Mouse (Mus musculus): ENCODE data around the gene Rilp. TPM values are rescaled to one million over a fixed set of nuclear protein-coding genes. Genes with fewer than 3 reads are reported as not detected.

The Rilp gene
- 1 to 10 TPM; 1.8 to 1.9 TPM for total RNA-seq (2021)

DNA sequence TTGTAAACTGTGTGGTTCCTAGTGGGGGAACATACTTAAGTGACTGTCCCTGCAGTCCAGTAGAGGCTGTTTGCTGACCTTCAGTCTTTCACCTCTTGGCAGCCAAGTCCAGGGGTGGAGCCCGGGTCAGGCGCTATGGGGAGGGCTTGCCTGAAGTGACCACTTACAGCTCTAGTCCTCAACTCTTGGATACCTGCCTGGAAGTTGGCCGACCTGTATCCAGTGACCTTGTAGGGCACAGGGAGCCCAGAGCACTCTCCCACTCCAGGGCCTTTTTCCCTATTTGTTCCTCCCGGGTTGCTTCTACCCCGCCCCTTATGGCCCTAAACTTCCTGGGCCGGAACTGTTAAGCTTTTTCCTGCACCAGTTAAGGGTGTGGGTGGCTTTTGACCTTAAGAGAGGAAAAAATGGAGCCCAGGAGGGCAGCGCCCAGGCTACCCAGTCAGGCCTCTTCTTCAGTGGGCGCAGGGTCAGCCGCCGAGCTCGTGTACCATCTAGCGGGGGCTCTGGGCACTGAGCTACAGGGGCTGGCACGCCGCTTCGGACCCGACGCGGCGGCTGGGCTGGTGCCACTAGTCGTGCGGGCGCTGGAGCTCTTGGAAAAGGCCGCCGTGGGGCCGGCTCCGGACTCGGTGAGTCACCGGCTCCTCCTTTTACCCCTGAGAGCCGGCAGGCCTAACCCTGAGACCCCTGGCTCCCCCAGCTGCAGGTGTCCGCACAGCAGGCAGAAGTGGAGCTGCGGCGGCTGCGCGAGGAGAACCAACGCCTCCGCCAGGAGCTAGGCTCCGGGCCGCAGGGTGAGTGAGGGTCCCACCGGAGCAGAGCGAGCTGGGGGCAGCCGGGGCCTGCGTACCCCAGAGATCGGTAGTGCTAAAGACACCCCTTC lies at the start of gene Rilp:
TSS of gene Rilp (plus strand) at position 354 of the 886 bp plus-strand sequence.
- DNase-seq: peak; percentile 85
- intact Hi-C loops (cut with DNase I): no loop called here

DNA sequence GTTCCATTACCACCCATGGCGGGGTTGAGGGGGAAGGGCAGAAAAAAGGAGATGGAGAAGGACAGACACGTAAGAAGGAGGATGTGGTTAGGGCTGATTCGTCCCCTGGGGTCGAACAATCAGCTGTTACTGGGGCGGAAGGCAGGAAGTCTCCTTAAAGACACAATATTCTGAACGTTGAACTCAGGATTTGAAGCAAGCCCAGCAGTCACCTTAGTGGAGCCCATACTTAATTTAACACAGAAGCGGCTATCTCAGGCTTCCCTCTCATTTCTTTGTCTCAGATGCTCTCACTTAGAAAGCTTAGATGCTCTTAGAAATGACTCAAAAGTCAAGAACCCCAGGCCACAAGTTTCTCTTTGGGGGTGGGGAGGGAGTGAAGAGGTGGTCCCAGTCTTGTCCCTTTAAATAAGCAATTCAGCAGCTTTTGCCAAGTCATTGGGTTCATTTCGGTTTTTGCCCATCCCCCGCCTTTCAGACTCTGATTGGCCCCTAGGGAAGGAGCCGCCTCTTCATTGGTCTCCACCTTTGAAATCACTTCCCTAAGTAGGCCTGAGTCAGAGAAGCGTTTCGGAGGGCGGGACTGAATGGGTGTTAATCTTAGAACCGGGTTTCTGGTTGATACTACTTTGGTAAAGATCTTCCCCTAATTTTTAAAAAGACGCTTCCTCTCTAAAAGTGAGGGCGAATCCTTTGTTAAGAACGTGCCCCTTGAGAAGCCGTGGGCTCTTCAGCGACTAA lies 49.6 kb upstream of the Rilp start:
- intact Hi-C loops (cut with DNase I): no loop called here

DNA sequence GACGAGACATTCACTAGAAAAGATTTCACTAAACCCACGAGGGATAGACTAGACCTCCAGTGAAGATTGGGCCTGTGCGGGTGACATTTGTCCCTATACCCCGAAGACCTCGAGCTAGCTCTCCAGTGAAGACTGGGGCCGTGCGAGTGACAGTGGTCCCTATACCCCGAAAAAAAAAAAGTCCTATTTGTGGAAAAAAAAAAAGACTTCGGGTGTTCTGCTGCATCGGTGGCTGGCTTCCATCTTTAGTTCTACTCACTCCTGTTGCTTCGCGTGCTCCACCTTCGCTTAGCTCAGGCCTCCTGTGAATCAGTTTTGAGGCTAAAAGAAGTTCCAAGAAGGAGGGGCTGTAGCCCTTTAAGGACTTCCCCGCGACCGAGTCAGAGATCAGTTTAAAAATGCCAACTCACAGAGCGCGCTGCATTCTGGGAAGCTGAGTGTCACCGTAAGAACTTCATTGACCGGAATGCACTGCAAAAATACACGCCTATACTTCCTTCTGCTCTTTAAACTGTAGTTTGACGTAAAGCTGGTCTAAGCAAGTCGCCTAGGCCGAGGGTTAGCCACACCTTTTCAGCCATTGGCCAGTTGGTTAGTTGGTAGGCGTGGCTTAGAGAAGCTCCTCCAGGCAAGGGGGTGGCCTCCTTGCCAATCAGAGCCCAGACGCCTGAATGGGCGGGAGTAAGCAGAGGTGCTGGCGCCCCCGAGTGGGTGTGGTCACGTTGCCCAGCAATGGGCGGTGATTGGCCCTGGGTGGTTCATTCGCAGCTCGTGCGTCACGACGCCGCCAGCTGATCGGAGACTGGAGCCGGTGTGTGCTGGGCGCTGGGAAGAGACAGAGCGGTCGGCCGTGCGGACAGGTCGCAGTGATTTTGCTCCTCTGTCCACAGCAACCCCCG lies 48.8 kb upstream of the Rilp start, which contains the start of gene Tlcd2:
TSS of gene Tlcd2 (plus strand) at position 872 of the 899 bp plus-strand sequence.
- intact Hi-C loops (cut with DNase I): no loop called here

More for the DNA sequence above, 49.6 kb upstream of the Rilp start:
- DNase-seq: peak; percentile 83

DNA sequence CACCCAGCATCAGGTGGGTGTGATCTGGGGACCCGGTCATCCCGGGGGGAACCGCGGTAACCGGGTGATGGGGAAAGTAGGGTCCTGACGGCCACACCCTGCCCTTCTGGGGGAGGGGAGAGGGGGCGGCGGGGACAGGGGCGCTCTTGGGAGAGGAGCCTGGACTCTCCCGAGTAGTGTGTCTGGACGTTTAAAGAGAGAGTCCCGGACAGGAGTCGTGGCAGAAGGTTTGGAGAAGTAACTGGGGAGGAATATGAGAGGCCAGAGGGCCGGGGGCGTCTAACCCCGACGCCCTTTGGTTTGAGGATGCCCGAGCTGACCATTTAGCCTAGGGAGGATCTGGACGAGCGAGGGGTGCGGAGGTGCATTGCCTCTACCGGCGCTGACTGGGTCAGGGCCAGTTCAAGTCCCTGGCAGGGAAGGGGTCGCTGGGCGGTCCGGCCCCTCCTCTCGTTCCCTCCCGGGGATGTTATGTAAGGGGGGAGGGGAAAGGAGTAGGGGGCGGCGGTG lies 48.1 kb upstream of the Rilp start:
- DNase-seq: no peak
- intact Hi-C loops (cut with DNase I): no loop called here

More for the DNA sequence above, 48.8 kb upstream of the Rilp start, which contains the start of gene Tlcd2:
- DNase-seq: peak; percentile 100

DNA sequence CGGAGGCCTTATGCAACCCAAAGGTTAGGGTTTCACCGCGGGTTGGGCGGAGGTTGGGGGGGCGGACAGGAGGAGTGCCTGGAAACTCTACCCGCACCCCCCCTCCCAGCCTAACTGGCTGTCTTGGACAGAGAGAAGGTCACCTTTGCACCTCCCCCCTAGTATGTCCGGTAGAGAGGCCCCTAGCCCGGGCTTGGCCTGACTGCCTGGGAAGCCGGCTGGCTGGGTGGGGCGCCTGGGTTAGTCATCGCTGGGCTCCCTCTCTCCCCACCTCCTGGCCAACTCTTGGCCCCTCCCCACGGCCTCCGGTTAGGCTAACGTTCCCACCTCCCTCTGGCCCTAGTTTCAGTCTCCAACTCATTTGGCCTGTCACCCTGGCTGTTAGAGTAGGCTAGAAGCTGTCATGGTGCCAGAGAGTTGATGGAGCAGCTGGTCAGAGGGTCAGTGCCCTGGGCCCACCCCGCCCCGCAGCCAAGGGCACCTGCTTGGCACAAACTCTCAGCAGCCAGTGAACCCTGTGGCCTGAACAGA lies 47.6 kb upstream of the Rilp start:
- intact Hi-C loops (cut with DNase I): no loop called here
- peak; percentile 34 for DNase-seq

DNA sequence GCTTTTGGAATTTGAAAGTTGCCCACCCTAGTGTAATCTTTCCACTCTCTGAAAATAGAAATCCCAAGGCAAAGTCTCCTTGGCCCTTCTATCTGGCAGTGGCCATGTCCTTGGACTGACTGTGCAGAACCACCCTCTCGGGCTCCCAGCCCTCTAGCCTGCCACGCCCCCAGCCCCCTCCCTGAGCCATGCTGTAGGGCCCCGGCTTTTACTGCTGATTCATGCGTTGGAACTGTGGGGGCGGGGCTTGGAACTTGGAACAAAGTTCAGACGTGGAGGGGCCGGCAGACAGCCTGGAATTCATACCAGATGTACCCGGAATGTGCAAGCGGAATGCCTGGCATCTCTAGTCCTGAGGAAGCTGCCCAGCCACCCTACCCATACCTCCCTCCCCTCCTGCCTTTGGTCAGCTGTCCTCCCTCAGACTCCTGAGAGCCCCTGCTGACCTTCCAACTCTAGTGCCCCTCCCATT lies 47.0 kb upstream of the Rilp start:
- peak; percentile 61 for DNase-seq
- intact Hi-C loops (cut with DNase I): no loop called here

DNA sequence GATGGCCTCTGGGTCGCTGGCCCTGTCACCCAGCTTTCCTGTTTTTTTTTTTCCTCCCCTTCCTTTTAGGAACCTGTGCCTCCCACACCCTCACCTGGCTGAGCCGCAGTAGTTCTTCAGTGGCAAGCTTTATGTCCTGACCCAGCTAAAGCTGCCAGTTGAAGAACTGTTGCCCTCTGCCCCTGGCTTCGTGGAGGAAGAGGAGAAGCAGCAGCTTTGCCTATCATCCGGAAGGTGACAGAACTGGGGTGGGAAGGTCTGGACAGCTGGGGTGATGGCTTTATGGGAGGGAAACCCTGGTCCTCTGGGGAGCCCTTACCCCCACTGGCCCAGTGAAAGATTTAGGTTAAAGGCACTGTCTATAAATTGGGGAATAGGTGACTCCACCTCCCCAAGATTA lies 46.3 kb upstream of the Rilp start:
- no peak for DNase-seq
- intact Hi-C loops (cut with DNase I): no loop called here

DNA sequence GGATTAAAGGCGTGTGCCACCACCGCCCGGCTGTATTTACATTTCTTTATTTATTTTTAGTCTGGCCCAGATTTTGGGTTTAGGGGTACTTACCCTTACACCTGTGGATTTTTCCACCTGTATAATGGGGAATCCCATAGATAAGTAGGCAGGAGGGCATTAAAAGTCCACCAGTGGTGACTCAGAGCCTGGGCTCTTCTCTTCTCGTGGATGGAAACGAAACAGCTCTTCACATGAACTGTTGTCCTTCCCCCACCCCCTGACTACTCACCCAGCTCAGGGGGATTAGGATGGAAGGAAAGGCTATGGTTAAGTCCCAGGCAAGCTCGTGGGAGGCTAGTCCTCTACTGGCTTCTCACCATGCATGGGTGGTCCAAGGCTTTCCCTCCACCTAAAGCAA lies 45.5 kb upstream of the Rilp start:
- DNase-seq: no peak
- intact Hi-C loops (cut with DNase I): no loop called here

DNA sequence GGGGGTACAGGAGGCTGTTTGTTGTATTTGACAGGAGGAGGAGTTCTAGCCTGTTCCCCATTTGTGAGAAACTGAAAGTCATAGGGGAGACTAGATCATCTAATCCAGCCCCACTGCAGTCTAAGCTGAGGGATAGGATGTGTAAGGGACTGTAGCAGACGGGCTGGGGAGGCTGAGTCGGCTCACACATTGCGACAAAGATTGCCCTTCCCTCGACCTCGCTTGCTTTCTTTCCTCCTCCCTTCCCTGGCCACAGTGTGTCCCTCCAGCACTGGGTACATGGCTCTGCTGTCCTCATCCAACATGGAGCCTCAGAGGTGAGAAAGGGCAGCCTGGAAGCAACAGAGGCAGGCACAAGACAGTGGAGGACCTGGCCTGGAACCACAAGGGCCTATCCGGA lies 44.8 kb upstream of the Rilp start:
- intact Hi-C loops (cut with DNase I): no loop called here
- DNase-seq: no peak

DNA sequence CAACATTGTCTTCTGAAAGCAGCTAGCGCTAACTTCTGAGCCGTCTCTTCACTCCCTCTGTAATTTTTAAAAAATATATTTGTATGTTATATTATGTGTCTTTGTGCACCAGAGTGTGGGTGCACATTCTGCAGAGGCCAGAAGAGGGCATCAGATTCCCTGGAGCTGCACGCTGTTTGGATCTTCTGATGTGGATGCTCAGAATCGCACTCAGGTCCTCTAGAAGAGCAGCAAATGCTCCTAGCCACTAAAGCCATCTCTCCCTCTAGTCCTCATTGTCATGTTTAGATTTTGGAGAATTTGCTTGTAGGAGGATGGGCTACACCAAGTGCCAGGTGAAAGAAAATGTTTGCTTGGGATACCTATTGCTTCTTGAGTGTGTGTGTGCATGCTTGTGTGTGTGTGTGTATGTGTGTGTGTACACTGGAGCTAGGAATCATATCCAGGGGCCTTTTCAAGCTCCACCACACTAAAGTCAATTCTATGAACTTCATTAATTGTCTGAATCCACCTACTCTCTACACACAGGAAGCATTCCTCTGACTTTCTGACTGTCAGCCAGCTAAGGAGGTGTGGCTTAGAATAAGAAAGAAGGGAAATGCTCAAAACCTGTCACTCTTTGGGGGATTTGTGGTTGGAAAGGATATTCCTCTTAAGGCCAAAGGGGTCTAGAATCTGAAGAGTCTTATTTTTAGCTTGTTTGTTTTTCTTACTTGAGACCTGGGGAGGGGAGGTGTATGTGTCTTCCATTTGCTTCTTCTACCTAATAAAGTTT lies 43.0 kb upstream of the Rilp start:
- intact Hi-C loops (cut with DNase I): no loop called here
- DNase-seq: no peak

DNA sequence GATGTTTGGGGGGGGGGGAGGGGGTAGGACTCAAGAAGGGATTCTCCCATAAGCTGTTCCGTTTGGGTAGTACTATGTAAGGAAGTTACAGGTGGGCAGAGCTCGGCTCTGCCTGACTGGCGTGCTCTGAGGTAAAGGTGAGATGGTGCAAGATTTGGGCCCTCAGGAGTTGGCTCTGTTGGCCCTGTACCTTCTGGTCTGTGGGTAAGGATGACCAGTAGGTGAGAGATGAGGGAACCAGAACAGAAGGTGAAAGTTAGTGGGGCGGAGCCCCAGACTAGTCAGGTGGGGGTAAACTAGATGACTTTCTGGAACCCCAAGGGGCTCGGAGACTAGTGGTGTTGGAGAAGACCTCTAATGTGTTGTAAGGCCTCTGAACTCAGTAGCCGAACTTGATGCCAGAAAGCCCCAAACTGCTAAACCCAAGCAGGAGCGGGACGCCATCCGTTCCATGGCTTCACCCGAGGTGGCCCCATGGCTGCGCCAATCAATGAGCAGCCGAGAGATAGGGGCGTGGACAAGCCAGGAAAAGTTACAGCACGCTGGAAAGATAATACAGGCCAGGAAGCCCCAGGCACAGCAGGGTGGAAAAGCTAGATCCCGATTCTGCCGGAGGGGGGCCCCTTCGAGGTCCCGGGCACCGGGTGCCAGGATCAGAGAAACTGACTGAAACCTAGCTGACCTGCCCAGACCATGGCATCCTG lies 42.2 kb upstream of the Rilp start:
- intact Hi-C loops (cut with DNase I): no loop called here
- DNase-seq: no peak

DNA sequence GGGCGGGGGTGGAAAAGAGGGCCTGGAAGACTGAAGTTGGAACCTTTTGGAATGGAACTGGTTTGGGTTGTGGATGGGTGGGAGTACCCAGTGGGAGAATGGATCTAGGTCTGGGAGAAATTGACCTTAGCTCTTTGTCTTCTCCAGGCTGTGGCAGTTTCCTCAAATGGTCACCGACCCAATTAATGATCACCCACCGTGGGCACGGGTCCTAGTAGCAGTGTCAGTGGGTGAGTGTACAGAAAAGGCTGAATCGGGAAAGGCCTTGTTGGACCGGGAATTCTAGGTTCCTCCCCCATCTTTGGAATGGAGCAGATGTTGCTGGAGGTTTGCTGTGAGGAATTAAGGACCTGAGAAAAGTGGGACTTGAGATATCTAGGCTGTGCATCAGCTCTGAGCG lies 41.5 kb upstream of the Rilp start:
- DNase-seq: no peak
- intact Hi-C loops (cut with DNase I): no loop called here

DNA sequence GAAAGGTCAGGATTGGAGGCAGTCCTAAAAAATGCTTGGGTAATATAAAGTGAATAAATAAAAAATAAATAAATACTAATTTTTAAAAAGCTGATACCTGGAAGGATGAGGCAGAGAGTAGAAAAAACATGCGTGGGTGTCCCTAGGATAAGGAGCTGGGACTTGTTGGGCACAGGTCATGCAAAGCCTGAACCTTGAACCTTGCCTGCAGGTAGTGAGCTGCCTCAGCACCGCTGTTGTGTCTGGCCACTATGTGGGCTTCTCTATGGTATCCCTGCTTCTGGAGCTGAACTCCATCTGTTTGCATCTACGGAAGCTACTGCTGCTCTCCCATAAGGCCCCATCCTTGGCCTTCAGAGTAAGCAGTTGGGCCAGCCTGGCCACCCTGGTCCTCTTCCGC lies 40.6 kb upstream of the Rilp start:
- no peak for DNase-seq
- intact Hi-C loops (cut with DNase I): no loop called here

DNA sequence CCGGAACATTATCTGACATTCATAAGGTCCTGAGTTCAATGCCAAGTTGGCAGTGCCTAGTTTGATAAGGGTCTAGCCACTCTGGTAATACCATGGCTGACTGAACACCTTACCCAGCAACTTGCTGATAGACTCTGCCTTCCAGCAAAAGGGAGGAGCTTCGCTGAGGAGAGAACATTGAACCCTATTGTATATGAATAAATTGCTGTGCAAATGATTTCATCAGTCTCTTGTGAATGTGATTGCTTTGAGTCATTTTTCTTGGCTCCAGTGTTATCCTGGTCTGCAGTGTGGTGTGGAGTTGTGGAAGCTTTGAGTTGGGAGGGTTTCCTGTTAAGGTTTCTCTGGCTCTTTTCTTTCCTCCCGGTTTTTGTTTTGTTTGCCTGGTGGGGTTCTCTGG lies 39.2 kb upstream of the Rilp start:
- DNase-seq: no peak
- intact Hi-C loops (cut with DNase I): no loop called here

DNA sequence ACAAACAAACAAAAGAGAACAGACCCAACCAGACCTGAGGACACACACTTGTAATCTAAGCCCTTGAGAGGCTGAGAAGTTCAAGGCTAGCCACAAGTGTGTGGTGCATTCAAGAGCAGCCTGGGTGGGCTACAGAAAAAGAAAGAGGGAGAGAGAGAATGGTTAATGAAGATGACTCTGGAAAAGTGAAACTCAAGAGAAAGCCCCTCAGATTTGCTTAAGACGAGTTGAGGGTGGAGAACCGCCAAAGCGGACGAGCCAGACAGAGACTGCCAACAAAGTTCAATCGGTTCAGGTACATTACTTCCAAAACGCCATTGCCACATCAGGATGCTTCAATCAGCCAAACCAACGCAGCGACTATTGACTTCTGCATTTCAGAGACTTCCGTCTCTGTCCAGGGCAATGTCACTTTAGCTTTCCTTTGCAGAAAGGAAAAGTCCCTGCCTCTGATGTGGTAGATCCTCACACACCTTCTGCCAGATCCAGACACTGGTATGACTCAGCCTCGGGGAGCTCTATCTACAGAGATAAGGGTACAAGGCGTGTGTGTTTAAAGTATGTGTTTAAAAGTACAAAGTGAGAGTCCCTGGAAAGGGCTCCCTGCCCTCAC lies 37.3 kb upstream of the Rilp start:
- no peak for DNase-seq
- intact Hi-C loops (cut with DNase I): no loop called here

DNA sequence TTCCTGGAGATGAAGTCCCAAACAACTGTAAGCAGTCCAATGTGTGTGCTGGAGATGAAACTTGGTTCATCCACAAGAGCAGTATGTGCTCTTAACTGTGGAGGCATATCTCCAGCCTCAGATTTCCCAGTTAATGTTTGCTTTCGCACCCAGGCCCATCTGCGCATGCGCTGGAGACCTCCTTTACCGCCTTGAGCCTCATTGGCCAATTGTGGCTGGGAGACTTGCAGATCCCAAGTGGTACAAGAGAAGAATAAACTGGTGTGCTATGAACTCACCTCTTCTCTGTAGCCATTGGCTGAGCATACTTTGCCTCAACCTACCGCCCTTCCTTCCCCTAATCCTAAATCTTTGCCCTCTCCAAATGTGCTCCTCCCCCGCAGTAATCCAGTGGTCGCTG lies 36.5 kb upstream of the Rilp start:
- intact Hi-C loops (cut with DNase I): no loop called here

DNA sequence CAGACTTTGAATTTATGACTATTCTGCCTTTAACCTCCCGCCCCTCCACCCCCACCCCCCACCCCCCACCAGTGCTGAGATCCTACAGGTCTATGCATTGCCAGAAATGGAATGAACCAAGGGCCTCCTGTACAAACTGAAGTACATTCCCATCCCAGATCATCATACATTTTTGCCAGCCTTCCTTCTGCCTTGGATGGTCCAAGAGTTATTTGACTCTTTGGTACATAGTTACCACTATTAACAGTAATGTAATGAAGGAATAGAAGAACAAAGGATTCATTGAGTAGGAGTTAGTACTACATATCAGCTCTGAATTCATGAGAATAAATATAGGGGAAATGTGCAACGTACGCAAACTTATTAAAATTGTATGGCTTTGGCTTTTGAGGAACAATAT lies 23.7 kb upstream of the Rilp start:
- intact Hi-C loops (cut with DNase I): no loop called here
- no peak for DNase-seq

More for the DNA sequence above, 36.5 kb upstream of the Rilp start:
- no peak for DNase-seq

DNA sequence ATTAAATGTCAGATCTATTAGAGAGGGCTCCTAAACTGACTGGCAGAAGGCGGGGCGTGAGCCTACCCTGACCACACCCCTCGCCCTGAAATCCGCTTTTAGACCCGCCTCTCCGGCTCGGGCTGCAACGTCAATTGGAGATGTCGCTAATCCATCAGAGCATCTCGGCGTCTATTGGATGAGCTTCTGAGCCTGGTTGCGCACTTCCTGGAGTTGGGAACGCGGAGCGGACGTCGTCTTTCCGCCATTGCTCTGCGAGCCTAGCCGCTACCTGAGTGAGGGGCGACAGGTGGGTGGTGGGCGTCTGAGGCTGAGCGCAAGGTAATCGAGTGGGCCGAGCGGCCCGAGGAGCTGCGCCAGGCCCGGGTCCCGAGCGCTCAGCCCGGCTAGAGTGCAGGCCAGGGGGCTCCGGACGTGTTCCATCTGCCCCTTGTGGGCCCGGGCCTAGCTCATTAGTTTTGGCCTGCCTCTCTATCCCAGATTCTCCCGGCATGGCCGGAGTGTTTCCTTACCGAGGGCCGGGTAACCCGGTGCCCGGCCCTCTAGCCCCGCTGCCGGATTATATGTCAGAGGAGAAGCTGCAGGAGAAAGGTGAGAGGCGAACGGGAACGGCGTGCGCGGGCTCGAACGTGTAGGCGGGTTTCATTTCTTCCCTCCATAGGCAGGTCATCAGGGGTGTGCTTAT lies 23.2 kb upstream of the Rilp start, which contains the start of gene Prpf8:
TSS of gene Prpf8 (plus strand) at position 216 of the 685 bp plus-strand sequence.
- peak; percentile 96 for DNase-seq
- intact Hi-C loops (cut with DNase I): no loop called here

Measured in left cerebral cortex, postnatal 4 days (tissue).